Mouse (Mus musculus) midbrain, embryonic 10.5 days (tissue): ENCODE measurements around the gene Pfdn2. TPM values are rescaled to one million over a fixed set of nuclear protein-coding genes. Genes with fewer than 3 reads are reported as not detected.

Experiments
- DNase-seq: peaks from one replicate; pipeline ENCODE4 v3.0.0-alpha.2; 2017; ENCODE audit warnings: low spot score
- H3K27ac ChIP-seq: fragments of 300-500 bp; sonication (generic); replicated peaks from 2 replicates; pipeline ENCODE4 v1.5.1; 2016; ENCODE audit warnings: mild to moderate bottlenecking
- H3K27me3 ChIP-seq: fragments of 300-500 bp; sonication (generic); 2 replicates; pipeline ENCODE4 v1.6.1; 2016; ENCODE audit warnings: low read depth, mild to moderate bottlenecking; ENCODE audit not compliant: poor library complexity, severe bottlenecking
- H3K36me3 ChIP-seq: fragments of 300-500 bp; sonication (generic); 2 replicates; pipeline ENCODE4 v1.6.1; 2016; ENCODE audit warnings: mild to moderate bottlenecking, moderate library complexity
- H3K4me1 ChIP-seq: fragments of 300-500 bp; sonication (generic); 2 replicates; pipeline ENCODE4 v1.6.1; 2016
- H3K4me3 ChIP-seq: fragments of 300-500 bp; sonication (generic); 2 replicates; pipeline ENCODE4 v1.5.1; 2016; ENCODE audit warnings: mild to moderate bottlenecking, moderate library complexity
- H3K9me3 ChIP-seq: fragments of 300-500 bp; sonication (generic); replicated peaks from 2 replicates; pipeline ENCODE4 v1.6.1; 2016; ENCODE audit warnings: mild to moderate bottlenecking
- WGBS: fragments of 180-500 bp; shearing (Covaris S2); methylation state at CpG from one replicate; pipeline ENCODE4 v1.1.7; 2016; 5-methylcytosine and 5-hydroxymethylcytosine counted together
- polyA plus RNA-seq: library from polyadenylated mRNA; unstranded; fragments of >200 nt; fragmentation: Nextera tagmentation; extraction: Ambion mirVana; gene quantifications from 2 replicates; pipeline ENCODE4 v1.2.1, GENCODE M21; 2016

The Pfdn2 gene
- polyA plus RNA-seq, 1 experiment from 2014 or later: 155 TPM

- H3K4me1 ChIP-seq: peaks cover 21% of the 10 kb centered on the region
- peak within 1 kb of the TSS; percentile 83 for H3K27ac ChIP-seq
- H3K4me3 ChIP-seq: peak within 1 kb of the TSS; percentile 65
- under 1% methylated on average over 21 of the region's 21 CpGs for WGBS
- H3K36me3 ChIP-seq: peaks cover 28% of the 10 kb centered on the region
- H3K27me3 ChIP-seq: no peaks in the 10 kb centered on the region
- peak; percentile 95 for DNase-seq
- no peaks in the 10 kb centered on the region; the same call in 1 of the 2 replicates for H3K9me3 ChIP-seq
Observed at GRCm38 (mm10) chr1:171360656-171361055, 15.2 kb downstream of the Pfdn2 start, which contains the start of gene Klhdc9. Klhdc9 (minus strand) TSS chr1:171360798.

GRCm38 (mm10) chr1:171361106-171362103 lies 15.9 kb downstream of the Pfdn2 start:
- Histone ChIP-seq H3K4me3 (peak overlapping the region; percentile 65), H3K36me3 (peaks cover 26% of the 10 kb centered on the region), H3K4me1 (peaks cover 21% of the 10 kb centered on the region), H3K27ac (peak overlapping the region; percentile 83), H3K9me3 (no peaks in the 10 kb centered on the region; the same call in 1 of the 2 replicates), H3K27me3 (no peaks in the 10 kb centered on the region)
- 32% methylated on average over 16 of the region's 16 CpGs for WGBS
- DNase-seq: peak; percentile 67

DNA sequence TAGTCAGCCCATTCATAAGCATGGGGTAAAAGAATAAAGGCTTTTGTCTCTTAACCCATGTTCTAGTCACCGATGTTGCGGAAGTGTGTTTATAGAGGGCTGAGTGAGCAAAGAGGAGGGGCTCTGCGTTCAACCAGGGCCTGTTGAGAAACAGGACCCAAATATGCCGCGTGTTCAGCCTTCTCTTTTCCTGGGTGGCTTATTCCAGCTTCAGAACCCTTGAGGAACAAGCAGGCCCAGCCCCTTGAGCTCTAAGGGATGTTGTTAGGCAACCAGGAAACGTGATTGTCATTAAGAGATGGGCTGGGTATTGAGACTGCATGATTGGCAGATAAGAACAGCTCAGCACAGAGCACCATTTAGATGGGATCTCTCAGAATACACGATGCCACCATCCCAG lies 20.5 kb downstream of the Pfdn2 start:
- no peaks in the 10 kb centered on the region for H3K36me3 ChIP-seq
- peaks cover 20% of the 10 kb centered on the region for H3K4me1 ChIP-seq
- H3K4me3 ChIP-seq: no peak overlapping the region
- H3K27me3 ChIP-seq: peaks cover 7% of the 10 kb centered on the region; the same call in 1 of the 2 replicates
- WGBS: 77% methylated on average over 7 of the region's 7 CpGs
- H3K27ac ChIP-seq: no peak overlapping the region
- H3K9me3 ChIP-seq: no peaks in the 10 kb centered on the region
- DNase-seq: no peak

- no peak for DNase-seq
- Histone ChIP-seq H3K27me3 (peaks cover 24% of the 10 kb centered on the region), H3K4me1 (peaks cover 29% of the 10 kb centered on the region), H3K9me3 (no peaks in the 10 kb centered on the region), H3K4me3 (no peak within 1 kb of the TSS), H3K27ac (no peak within 1 kb of the TSS), H3K36me3 (no peaks in the 10 kb centered on the region)
- 36% methylated on average over 20 of the region's 20 CpGs for WGBS
Observed at GRCm38 (mm10) chr1:171369845-171370556, 24.5 kb downstream of the Pfdn2 start, which contains the start of gene Nectin4. Nectin4 (plus strand) TSS chr1:171370099.

- H3K27ac ChIP-seq: no peak overlapping the region
- peaks cover 28% of the 10 kb centered on the region for H3K4me1 ChIP-seq
- H3K27me3 ChIP-seq: peaks cover 30% of the 10 kb centered on the region
- no peak overlapping the region for H3K4me3 ChIP-seq
- DNase-seq: no peak
- H3K9me3 ChIP-seq: no peaks in the 10 kb centered on the region
- no peaks in the 10 kb centered on the region for H3K36me3 ChIP-seq
- 51% methylated on average over 3 of the region's 3 CpGs for WGBS
Observed at GRCm38 (mm10) chr1:171372880-171373279, 27.4 kb downstream of the Pfdn2 start.

DNA sequence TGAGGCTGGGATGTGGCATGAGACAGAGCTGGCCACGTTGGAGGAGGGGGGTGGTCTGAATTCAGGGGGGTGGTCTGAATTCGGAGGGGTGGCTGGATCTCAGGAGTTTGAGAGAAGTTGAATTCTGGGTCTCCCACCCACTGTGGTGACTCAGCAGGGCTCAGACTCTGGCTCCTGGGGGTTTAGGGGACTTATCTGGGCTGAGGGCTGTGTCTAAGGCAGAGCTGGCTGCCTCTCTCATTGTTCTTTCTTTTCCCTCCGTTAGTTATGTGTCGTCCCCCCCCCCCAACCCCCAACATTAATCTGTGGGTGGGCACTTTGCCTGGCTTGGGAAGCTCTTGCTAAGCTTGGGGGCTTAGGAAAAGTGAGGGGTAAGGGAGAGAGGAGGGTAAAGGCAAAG lies 28.5 kb downstream of the Pfdn2 start:
- no peak overlapping the region for H3K4me3 ChIP-seq
- DNase-seq: peak; percentile 36
- H3K36me3 ChIP-seq: no peaks in the 10 kb centered on the region
- peak overlapping the region; percentile 75 for H3K27ac ChIP-seq
- 1% methylated on average over 4 of the region's 4 CpGs for WGBS
- peaks cover 25% of the 10 kb centered on the region for H3K4me1 ChIP-seq
- peaks cover 38% of the 10 kb centered on the region for H3K27me3 ChIP-seq
- no peaks in the 10 kb centered on the region for H3K9me3 ChIP-seq

DNA sequence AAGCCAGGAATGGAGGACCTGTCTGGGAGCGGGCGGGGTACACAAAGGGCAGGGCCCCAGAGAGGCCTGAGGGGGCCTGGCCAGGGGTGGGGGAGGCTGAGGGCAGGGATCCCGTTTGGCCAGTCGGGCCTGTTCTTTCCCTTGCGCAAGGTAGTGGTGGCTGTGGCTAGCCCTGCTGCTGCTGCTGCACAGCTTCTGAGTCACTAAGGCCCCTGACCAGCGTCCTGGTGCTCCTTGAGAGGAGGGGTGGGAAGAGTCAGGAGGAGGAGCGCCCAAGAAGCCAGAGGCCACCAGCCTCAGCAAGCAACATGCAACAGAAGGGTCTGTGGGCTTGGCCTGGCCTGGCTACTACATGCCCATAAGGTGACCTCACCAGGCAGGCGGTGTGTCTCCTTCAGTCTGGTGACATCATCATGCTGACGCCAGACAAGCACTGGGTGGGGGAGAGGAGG lies 30.2 kb downstream of the Pfdn2 start:
- Histone ChIP-seq H3K4me3 (no peak overlapping the region), H3K27ac (peak overlapping the region; percentile 49), H3K36me3 (no peaks in the 10 kb centered on the region), H3K4me1 (peaks cover 39% of the 10 kb centered on the region), H3K9me3 (no peaks in the 10 kb centered on the region), H3K27me3 (peaks cover 48% of the 10 kb centered on the region)
- DNase-seq: no peak
- WGBS: 50% methylated on average over 9 of the region's 9 CpGs

DNA sequence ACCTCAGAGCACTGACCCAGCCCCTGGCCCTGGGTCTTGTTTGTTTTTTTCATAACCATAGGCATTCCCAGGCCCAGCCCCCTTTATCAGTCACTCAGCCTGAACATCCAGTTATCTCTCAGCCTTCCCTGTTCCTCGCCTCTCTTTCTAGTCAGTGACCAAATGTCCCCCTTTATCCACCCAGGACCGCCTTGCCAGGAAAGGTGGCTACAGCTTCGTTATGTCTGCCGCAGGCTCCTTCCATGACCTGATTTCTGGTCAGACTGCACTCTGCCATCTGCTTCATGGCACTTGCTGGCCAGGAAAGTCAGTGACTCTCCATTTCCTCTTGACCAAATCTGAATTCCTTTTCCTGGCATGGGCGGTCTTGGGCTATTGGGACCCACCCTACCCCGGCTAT lies 32.8 kb downstream of the Pfdn2 start:
- H3K27ac ChIP-seq: no peak overlapping the region
- 92% methylated on average over 6 of the region's 6 CpGs for WGBS
- H3K4me3 ChIP-seq: no peak overlapping the region
- no peaks in the 10 kb centered on the region for H3K9me3 ChIP-seq
- H3K27me3 ChIP-seq: peaks cover 49% of the 10 kb centered on the region
- no peak for DNase-seq
- no peaks in the 10 kb centered on the region for H3K36me3 ChIP-seq
- H3K4me1 ChIP-seq: peaks cover 40% of the 10 kb centered on the region

GRCm38 (mm10) chr1:171379935-171380599 lies 34.6 kb downstream of the Pfdn2 start:
- DNase-seq: peak; percentile 82
- H3K27me3 ChIP-seq: peaks cover 48% of the 10 kb centered on the region
- WGBS: 7% methylated on average over 31 of the region's 31 CpGs

DNA sequence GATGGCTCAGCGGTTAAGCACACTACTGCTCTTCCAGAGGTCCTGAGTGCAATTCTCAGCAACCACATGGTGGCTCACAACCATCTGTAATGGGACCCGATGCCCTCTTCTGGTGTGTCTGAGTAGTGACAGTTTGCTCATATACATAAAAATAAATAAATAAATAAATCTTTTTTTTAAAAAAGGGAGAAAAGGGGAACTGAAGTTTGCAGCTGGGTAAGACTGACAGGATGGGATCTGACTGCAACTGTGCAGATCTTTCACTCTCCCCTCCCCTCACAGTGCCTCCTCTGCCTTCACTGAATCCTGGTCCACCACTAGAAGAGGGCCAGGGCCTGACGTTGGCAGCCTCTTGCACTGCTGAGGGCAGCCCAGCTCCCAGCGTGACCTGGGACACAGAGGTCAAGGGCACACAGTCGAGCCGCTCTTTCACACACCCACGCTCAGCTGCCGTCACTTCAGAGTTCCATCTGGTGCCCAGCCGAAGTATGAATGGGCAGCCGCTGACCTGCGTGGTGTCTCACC lies 36.7 kb downstream of the Pfdn2 start:
- no peaks in the 10 kb centered on the region for H3K9me3 ChIP-seq
- peaks cover 42% of the 10 kb centered on the region for H3K27me3 ChIP-seq
- no peak overlapping the region for H3K27ac ChIP-seq
- peaks cover 20% of the 10 kb centered on the region for H3K4me1 ChIP-seq
- no peaks in the 10 kb centered on the region for H3K36me3 ChIP-seq
- no peak overlapping the region for H3K4me3 ChIP-seq
- DNase-seq: no peak
- WGBS: 89% methylated on average over 11 of the region's 11 CpGs

More at GRCm38 (mm10) chr1:171379935-171380599, 34.6 kb downstream of the Pfdn2 start:
- H3K27ac ChIP-seq: peak overlapping the region; percentile 64
- H3K4me1 ChIP-seq: peaks cover 25% of the 10 kb centered on the region
- no peaks in the 10 kb centered on the region for H3K9me3 ChIP-seq
- no peaks in the 10 kb centered on the region for H3K36me3 ChIP-seq
- peak overlapping the region; percentile 48 for H3K4me3 ChIP-seq

DNA sequence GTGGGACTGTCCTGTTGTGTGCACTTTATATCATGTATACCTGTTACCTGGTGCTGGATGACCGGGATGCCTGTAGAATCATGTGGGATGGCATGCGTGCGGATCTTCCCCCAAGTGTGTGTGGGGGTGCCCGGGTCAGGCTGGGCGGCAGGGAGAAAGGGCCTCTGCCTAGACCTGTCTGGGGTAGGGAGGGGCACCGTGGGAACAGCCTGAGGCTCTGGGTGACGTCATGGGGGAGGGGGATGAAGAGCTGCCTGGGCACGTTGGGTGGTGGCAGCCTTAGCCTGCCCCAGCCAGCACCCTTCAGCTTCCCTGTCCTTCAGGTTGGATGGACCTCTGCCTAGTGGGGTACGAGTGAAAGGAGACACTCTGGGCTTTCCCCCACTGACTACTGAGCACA lies 38.9 kb downstream of the Pfdn2 start:
- Histone ChIP-seq H3K36me3 (no peaks in the 10 kb centered on the region), H3K27me3 (peaks cover 31% of the 10 kb centered on the region), H3K4me1 (peaks cover 21% of the 10 kb centered on the region), H3K4me3 (no peak overlapping the region), H3K27ac (no peak overlapping the region), H3K9me3 (no peaks in the 10 kb centered on the region)
- WGBS: 73% methylated on average over 9 of the region's 9 CpGs
- no peak for DNase-seq

DNA sequence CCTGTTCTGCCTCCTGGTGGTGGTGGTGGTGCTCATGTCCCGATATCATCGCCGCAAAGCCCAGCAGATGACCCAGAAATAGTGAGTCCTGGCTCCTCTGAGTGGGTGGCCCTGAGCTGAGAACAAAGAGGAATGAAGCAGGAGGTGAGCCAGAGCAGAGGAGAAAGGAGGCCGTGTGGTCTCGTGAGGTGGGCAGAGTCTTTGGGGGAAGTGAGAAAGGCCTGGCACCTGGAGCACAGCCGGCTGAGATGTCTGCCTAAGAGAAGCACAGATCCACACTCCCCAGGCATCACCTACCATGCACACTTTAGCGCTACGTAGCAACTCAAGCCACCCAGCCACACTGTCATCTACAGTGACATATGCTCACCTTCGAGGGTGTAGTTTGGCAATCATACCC lies 39.7 kb downstream of the Pfdn2 start:
- no peak for DNase-seq
- H3K27me3 ChIP-seq: peaks cover 22% of the 10 kb centered on the region
- no peaks in the 10 kb centered on the region for H3K36me3 ChIP-seq
- H3K27ac ChIP-seq: no peak overlapping the region
- H3K4me3 ChIP-seq: no peak overlapping the region
- H3K9me3 ChIP-seq: no peaks in the 10 kb centered on the region
- 72% methylated on average over 9 of the region's 9 CpGs for WGBS
- peaks cover 12% of the 10 kb centered on the region for H3K4me1 ChIP-seq
